26 mouse cellular contexts compared by ENCODE assay signal in genomic region chr9:77941836-77942235, GRCm38 (mm10). TPM values are rescaled to one million over a fixed set of nuclear protein-coding genes. Genes with fewer than 3 reads are reported as not detected.
DNase-seq lines count a peak whose midpoint lies in the region; ATAC-seq and TF ChIP-seq lines count a peak whose summit lies in the region.
"Had no signal": no experiment of that assay in that cellular context is flagged by ENCODE, and none has a peak within 500 bp of the region (broad histone marks: within the 10 kb centered on the region; RNA-seq: fewer than 3 reads in every experiment).

No protein-coding gene starts in this region.

- no peaks in the 10 kb centered on the region for H3K9me3 ChIP-seq in heart, embryonic 12.5 days (replicated peaks)
- no peaks in the 10 kb centered on the region for H3K9me3 ChIP-seq in liver, postnatal 0 days (ENCODE audit: low read length)
- H3K9me3 ChIP-seq in neural tube, embryonic 13.5 days = no peaks in the 10 kb centered on the region
- no peaks in the 10 kb centered on the region for H3K9me3 ChIP-seq in neural tube, embryonic 15.5 days (replicated peaks)
- no peaks in the 10 kb centered on the region for H3K9me3 ChIP-seq in midbrain, embryonic 13.5 days
- H3K9me3 ChIP-seq: forebrain, embryonic 13.5 days; limb, embryonic 12.5 days; midbrain, embryonic 15.5 days had no signal

- ATAC-seq in heart, embryonic 12.5 days (ENCODE audit: insufficient number of reproducible peaks, low FRiP score) = no peak
- ATAC-seq in liver, postnatal 0 days = no peak
- ATAC-seq in neural tube, embryonic 13.5 days (ENCODE audit: low read depth) = no peak
- ATAC-seq in neural tube, embryonic 15.5 days (ENCODE audit: low FRiP score) = no peak
- no peak for ATAC-seq in midbrain, embryonic 13.5 days
- ATAC-seq: activated CD4-positive, CD25-positive, alpha-beta regulatory T cell, adult 4 months; forebrain, embryonic 13.5 days; midbrain, embryonic 15.5 days had no signal

- no peaks in the 10 kb centered on the region for H3K36me3 ChIP-seq in heart, embryonic 12.5 days
- no peaks in the 10 kb centered on the region for H3K36me3 ChIP-seq in liver, adult 2 months (ENCODE audit: control insufficient read depth, insufficient read depth, low read length)
- H3K36me3 ChIP-seq in liver, postnatal 0 days (replicated peaks; ENCODE audit: insufficient read depth, low read length) = no peaks in the 10 kb centered on the region
- H3K36me3 ChIP-seq in neural tube, embryonic 13.5 days = no peaks in the 10 kb centered on the region
- H3K36me3 ChIP-seq in neural tube, embryonic 15.5 days = no peaks in the 10 kb centered on the region
- H3K36me3 ChIP-seq in midbrain, embryonic 13.5 days = no peaks in the 10 kb centered on the region
- H3K36me3 ChIP-seq: limb, embryonic 12.5 days; midbrain, embryonic 15.5 days had no signal

- no peak for DNase-seq in heart, adult 18-20 months
- peak; percentile 44 for DNase-seq in liver, adult 2 months (ENCODE audit: extremely low read depth, low read depth, low spot score)
- DNase-seq in liver, postnatal 0 days = no peak
- DNase-seq: adrenal gland, postnatal 36 days; cerebellum, adult 18-20 months; cerebellum, postnatal 25 days; gastrocnemius, postnatal 10 days; kidney, adult 18-20 months; kidney, postnatal 36 days; right cerebral cortex, adult 18-20 months; right cerebral cortex, postnatal 4 days; thymus, postnatal 4 days had no signal

- 39% methylated on average over 9 of the region's 9 CpGs for WGBS in heart, embryonic 12.5 days
- WGBS in liver, adult 2 months = 56% methylated on average over 9 of the region's 9 CpGs
- WGBS in liver, postnatal 0 days (ENCODE audit: insufficient replicate concordance) = 83% methylated on average over 9 of the region's 9 CpGs
- WGBS in neural tube, embryonic 13.5 days = 78% methylated on average over 9 of the region's 9 CpGs
- WGBS in neural tube, embryonic 15.5 days = 73% methylated on average over 9 of the region's 9 CpGs
- WGBS in midbrain, embryonic 13.5 days = 80% methylated on average over 9 of the region's 9 CpGs

- H3K4me3 ChIP-seq in heart, embryonic 12.5 days = no peak overlapping the region
- H3K4me3 ChIP-seq in liver, adult 2 months (ENCODE audit: insufficient read depth, low read depth, low read length) = no peak overlapping the region
- no peak overlapping the region for H3K4me3 ChIP-seq in liver, postnatal 0 days (ENCODE audit: low read depth, low read length)
- no peak overlapping the region for H3K4me3 ChIP-seq in neural tube, embryonic 13.5 days
- H3K4me3 ChIP-seq in neural tube, embryonic 15.5 days (replicated peaks) = no peak overlapping the region
- no peak overlapping the region for H3K4me3 ChIP-seq in midbrain, embryonic 13.5 days (replicated peaks)
- H3K4me3 ChIP-seq: forebrain, embryonic 13.5 days; layer of hippocampus, adult 2 months; left cerebral cortex, adult 2 months; limb, embryonic 12.5 days; midbrain, embryonic 15.5 days had no signal

- no peak overlapping the region for H3K4me2 ChIP-seq in heart, embryonic 12.5 days
- no peak overlapping the region for H3K4me2 ChIP-seq in liver, postnatal 0 days (ENCODE audit: low read depth, low read length)
- no peak overlapping the region for H3K4me2 ChIP-seq in neural tube, embryonic 13.5 days
- H3K4me2 ChIP-seq in neural tube, embryonic 15.5 days = no peak overlapping the region
- H3K4me2 ChIP-seq in midbrain, embryonic 13.5 days (replicated peaks) = no peak overlapping the region
- H3K4me2 ChIP-seq: forebrain, embryonic 13.5 days; heart, embryonic 11.5 days; hindbrain, embryonic 14.5 days; limb, embryonic 12.5 days; liver, embryonic 11.5 days; midbrain, embryonic 15.5 days had no signal

- peak overlapping the region; percentile 26; the same call in 1 of the 2 replicates for H3K27ac ChIP-seq in heart, embryonic 12.5 days (ENCODE audit: poor library complexity, severe bottlenecking)
- H3K27ac ChIP-seq in liver, adult 2 months (replicated peaks; ENCODE audit: insufficient read depth, low read depth, low read length) = peak overlapping the region; percentile 33
- H3K27ac ChIP-seq in liver, postnatal 0 days (ENCODE audit: low read depth) = no peak overlapping the region; the same call in 1 of the 2 replicates
- 0 out of 2 replicates have a peak overlapping the region, but pooled peaks have one; percentile 14 for H3K27ac ChIP-seq in neural tube, embryonic 13.5 days (replicated peaks)
- no peak overlapping the region for H3K27ac ChIP-seq in neural tube, embryonic 15.5 days (replicated peaks)
- no peak overlapping the region for H3K27ac ChIP-seq in midbrain, embryonic 13.5 days
- H3K27ac ChIP-seq: forebrain, embryonic 13.5 days; hindbrain, embryonic 14.5 days; layer of hippocampus, adult 2 months; left cerebral cortex, adult 2 months; limb, embryonic 12.5 days; midbrain, embryonic 15.5 days; stomach, postnatal 0 days had no signal

- TF ChIP-seq POLR2A in liver, adult 2 months (IDR thresholded peaks at IDR 0.05; ENCODE audit: extremely low read depth, insufficient read depth, low read length) = no peak

- peaks cover 50% of the 10 kb centered on the region for H3K79me2 ChIP-seq in liver, adult 2 months (ENCODE audit: control insufficient read depth, insufficient read depth, low read length)

- TF ChIP-seq EP300 in liver, postnatal 0 days (IDR thresholded peaks at IDR 0.05; ENCODE audit: low read depth) = no peak

- H3K27me3 ChIP-seq in heart, embryonic 12.5 days (replicated peaks) = no peaks in the 10 kb centered on the region
- H3K27me3 ChIP-seq in liver, adult 2 months (ENCODE audit: control insufficient read depth, insufficient read depth, low read length) = no peaks in the 10 kb centered on the region
- no peaks in the 10 kb centered on the region for H3K27me3 ChIP-seq in liver, postnatal 0 days (ENCODE audit: insufficient read depth, low read length)
- no peaks in the 10 kb centered on the region for H3K27me3 ChIP-seq in neural tube, embryonic 13.5 days
- no peaks in the 10 kb centered on the region for H3K27me3 ChIP-seq in neural tube, embryonic 15.5 days (replicated peaks)
- H3K27me3 ChIP-seq in midbrain, embryonic 13.5 days = no peaks in the 10 kb centered on the region
- H3K27me3 ChIP-seq: forebrain, embryonic 13.5 days; limb, embryonic 12.5 days; midbrain, embryonic 15.5 days had no signal

- H3K9ac ChIP-seq in heart, embryonic 12.5 days = no peak overlapping the region
- peak overlapping the region; percentile 42; the same call in 1 of the 2 replicates for H3K9ac ChIP-seq in liver, adult 2 months (ENCODE audit: low read depth, low read length)
- H3K9ac ChIP-seq in liver, postnatal 0 days (replicated peaks) = no peak overlapping the region
- H3K9ac ChIP-seq in neural tube, embryonic 13.5 days = no peak overlapping the region
- H3K9ac ChIP-seq in neural tube, embryonic 15.5 days (replicated peaks) = no peak overlapping the region
- no peak overlapping the region for H3K9ac ChIP-seq in midbrain, embryonic 13.5 days (replicated peaks)
- H3K9ac ChIP-seq: forebrain, embryonic 13.5 days; hindbrain, embryonic 14.5 days; limb, embryonic 12.5 days; midbrain, embryonic 15.5 days had no signal

- H3K4me1 ChIP-seq in heart, embryonic 12.5 days (replicated peaks) = peaks cover 64% of the 10 kb centered on the region
- peaks cover 56% of the 10 kb centered on the region for H3K4me1 ChIP-seq in liver, adult 2 months (ENCODE audit: control insufficient read depth, insufficient read depth, low read length)
- H3K4me1 ChIP-seq in liver, postnatal 0 days (ENCODE audit: insufficient read depth) = peaks cover 49% of the 10 kb centered on the region
- peaks cover 45% of the 10 kb centered on the region for H3K4me1 ChIP-seq in neural tube, embryonic 13.5 days (replicated peaks)
- H3K4me1 ChIP-seq in neural tube, embryonic 15.5 days = peaks cover 29% of the 10 kb centered on the region
- peaks cover 34% of the 10 kb centered on the region for H3K4me1 ChIP-seq in midbrain, embryonic 13.5 days (replicated peaks)

- TF ChIP-seq CTCF in liver, adult 2 months (IDR thresholded peaks at IDR 0.05; ENCODE audit: low read depth, low read length) = no peak
- TF ChIP-seq CTCF in liver, postnatal 0 days (IDR thresholded peaks at IDR 0.05; ENCODE audit: low read depth) = no peak

RNA-seq across cellular contexts. Expression of gene Elovl5, which starts 24.7 kb away (rescaled TPM):
- 84.9 and 86.5 TPM in 2 replicates for polyA plus RNA-seq in heart, embryonic 12.5 days (2016; fragmentation: Nextera tagmentation; extraction: Ambion mirVana)
- total RNA-seq in heart, adult 18-20 months (2021) = 10 to 100 TPM; 37.3 to 39.0 TPM
- total RNA-seq in liver, adult 2 months (2014; rRNA removed) = 228 and 280 TPM in 2 replicates
- polyA plus RNA-seq in liver, adult 2 months (2012; rRNA removed) = 234 and 322 TPM in 2 replicates
- polyA plus RNA-seq in liver, postnatal 0 days (2015; fragmentation: Nextera tagmentation; extraction: Ambion mirVana) = 107 and 112 TPM in 2 replicates
- 62.6 and 68.3 TPM in 2 replicates for polyA plus RNA-seq in neural tube, embryonic 13.5 days (2015; fragmentation: Nextera tagmentation; extraction: Ambion mirVana)
- polyA plus RNA-seq in neural tube, embryonic 15.5 days (2015; fragmentation: Nextera tagmentation; extraction: Ambion mirVana) = 61.8 and 70.4 TPM in 2 replicates
- 53.4 and 55.1 TPM in 2 replicates for polyA plus RNA-seq in midbrain, embryonic 13.5 days (2015; fragmentation: Nextera tagmentation; extraction: Ambion mirVana)

Comparison
In these comparisons a context has a peak if more than half of its experiments do, and no peak if none do; other contexts are left out.
1. H3K27ac ChIP-seq: peak in heart, embryonic 12.5 days (single experiment), liver, adult 2 months (single experiment) and neural tube, embryonic 13.5 days (single experiment); none in liver, postnatal 0 days (single experiment), neural tube, embryonic 15.5 days (single experiment) and midbrain, embryonic 13.5 days (single experiment).